Mouse (Mus musculus) gastrocnemius, adult 8-10 months (tissue): ENCODE results near the gene Tmbim6. TPM values are rescaled to one million over a fixed set of nuclear protein-coding genes. Genes with fewer than 3 reads are reported as not detected.
"Not testable (repeated sequence)": the region's sequence is repeated elsewhere in the genome, so short reads cannot be mapped to it uniquely, and the experiment has no call there.

ENCODE experiments used
- DNase-seq, 2 experiments: peaks; one replicate each; pipeline ENCODE4 v3.0.0; 2022; ENCODE audit warnings: low spot score in 2 of 2
- total RNA-seq, 4 experiments: library from RNA; stranded (reverse); gene quantifications; 2 replicates each; pipeline ENCODE4 v1.2.4; 2022

Gene Tmbim6
- total RNA-seq, 4 experiments from 2014 or later = 194 to 210 (median 203) TPM

DNA sequence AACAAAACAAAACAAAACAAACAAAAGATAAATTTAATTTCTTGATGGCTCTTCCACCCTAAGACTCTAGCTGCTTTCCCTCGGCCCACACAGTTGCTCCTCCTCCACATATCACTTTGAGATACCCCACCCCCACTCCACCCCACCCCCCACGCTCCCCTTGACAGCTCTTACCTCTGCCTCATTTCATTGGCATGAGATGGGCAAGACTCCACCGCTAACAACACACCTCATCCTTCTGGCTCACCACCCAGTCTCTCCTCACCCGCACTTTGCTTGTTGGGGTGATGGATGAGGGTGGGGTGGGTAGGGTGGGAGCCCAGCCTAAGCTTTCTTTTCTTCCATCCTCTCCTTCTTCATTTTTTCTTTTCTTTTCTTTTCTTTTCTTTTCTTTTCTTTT, 24.3 kb downstream of the Tmbim6 start:
- DNase-seq = no peak

GRCm38 (mm10) chr15:99417692-99418271, 25.1 kb downstream of the Tmbim6 start:
- no peak for DNase-seq

DNA sequence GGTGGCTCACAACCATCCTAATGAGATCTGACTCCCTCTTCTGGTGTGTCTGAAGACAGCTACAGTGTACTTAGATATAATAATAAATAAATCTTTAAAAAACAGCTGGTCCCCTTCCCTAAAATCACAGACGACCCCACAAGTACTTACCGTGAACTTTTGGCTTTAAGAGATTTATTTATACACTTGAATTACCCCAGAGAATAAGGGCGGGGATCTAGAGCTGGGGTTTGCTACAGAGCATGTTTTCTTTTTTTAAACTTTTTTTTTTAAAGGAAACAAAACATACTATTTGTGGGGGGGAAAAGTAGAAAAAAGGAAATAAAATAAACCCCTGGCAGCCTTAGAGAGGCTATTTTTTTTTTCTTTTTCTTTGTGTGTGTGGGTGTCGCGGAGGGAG, 27.4 kb downstream of the Tmbim6 start:
- no peak for DNase-seq

DNA sequence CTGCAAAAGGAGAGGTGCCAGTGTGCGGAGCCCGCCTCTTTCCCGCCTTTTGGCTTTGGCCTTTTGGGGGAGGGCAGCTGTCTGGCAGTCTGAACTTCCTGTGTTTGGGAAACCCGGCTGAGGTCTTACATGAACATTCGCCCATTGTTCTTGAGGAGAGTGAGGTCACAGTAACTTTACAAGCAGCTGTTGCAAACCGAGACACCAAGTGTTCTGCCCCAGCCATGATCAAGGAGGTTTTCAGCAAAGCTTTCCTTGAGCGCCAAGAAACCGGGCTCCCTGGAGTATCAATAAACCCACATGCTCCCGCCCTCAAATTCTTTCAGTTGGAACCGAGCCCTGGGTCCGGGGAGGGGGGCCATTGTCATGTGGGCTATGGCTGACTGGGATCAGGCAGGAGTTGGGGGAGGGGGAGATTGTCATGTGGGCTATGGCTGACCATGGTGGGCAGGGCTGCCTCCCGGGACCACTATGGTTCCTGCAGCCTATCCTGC, 27.9 kb downstream of the Tmbim6 start:
- peak; percentile 76 to 79 for DNase-seq

- DNase-seq = no peak
Measured at GRCm38 (mm10) chr15:99421152-99421551, 28.5 kb downstream of the Tmbim6 start.

DNA sequence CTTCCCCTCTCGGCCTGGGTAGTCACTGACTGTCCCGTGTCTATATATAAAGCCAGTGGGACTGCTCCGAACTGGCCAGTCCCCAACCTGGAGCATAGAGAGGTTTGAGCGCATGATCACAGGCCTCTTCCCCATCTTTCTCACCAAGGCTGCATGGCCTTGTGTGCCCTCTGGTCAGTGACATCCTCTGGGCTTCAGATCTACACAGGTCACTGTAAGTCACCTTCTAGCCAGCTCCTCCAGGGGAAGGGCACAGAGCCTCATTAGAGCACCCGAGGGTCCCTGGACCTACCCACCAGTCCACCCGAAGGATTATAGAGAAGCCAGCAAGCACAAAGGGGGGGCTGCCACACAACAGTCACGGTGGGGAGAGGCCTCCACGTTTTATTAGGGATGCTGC, 29.0 kb downstream of the Tmbim6 start:
- DNase-seq = no peak

DNA sequence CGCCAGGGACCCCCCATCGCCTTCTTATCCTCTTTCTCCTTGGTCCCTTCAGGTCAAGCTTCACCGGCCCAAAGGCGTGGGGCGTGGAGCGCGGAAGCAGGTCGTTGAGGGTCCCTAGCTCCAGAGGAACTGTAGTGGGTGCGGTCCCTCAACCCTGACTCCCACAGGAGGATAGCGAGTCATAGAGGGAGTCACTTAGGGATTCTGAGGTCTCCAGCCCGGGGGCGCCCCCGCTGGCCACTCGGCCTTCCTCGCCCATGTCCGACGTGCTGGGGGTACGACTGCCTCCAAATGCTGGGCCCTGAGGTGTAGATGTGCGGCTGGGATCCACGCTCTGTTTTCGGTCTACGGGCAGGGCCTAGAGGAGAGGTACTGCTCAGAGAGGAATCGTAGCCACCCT, 29.9 kb downstream of the Tmbim6 start:
- DNase-seq = no peak

- no peak for DNase-seq
Measured at GRCm38 (mm10) chr15:99423131-99423530, 30.4 kb downstream of the Tmbim6 start.

DNA sequence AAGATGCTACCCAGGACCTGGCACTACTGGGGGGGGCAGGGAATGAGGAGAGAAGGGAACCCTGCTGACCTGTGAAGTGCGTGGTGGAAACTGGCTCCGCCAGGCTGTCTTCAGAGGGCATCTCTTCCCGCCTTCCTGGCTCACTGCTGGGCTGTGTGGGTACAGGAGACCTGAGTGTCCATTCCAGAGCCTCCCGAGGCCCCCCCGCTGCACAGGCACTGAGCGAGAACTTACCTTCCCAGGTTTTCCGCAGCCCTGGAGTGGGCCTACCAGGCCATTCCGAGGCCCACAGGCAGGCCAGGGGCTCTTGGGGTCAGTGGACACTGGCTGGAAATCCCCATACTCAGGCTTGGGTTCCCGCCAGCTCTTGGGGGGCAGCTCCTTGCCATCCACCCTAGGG, 31.2 kb downstream of the Tmbim6 start:
- DNase-seq = no peak

GRCm38 (mm10) chr15:99430394-99430793, 37.7 kb downstream of the Tmbim6 start:
- DNase-seq = no peak

DNA sequence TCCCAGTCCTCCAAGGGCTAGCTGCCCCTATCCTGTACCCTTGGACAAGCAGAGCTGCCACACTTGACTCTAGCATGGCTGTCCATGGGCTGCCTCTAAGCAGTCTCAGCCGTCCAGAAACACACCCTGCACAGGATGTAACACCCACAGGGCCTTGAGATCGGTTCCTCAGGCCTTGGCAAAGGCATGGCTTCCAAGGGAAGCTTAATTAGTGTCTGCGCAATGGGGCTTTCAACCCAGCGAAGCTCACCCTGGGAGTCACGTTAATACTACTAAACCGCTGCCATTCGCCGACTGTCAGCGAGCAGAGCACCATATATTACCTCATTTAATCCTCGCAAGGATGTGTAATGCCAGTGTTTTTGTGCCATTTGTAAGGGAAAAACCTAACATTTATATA, 38.4 kb downstream of the Tmbim6 start:
- DNase-seq = no peak

DNA sequence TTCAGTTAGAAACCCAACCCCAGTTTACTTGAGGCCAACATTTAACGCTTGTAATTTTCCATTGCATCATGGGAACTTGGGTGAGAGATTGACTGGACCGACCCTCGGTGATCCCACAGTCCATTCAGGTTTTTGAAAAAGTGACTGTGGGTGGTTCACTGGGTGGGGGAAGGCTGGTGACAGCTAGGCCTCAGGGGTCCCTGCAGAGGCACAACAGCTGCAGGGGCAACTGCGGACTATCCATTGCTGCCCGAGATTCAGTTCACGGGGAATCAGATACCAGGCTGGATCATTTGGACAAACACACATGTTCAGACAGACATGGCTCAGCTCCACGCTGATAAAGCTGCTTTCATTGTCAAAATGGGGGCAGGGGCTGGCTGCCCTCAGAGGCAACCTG, 38.8 kb downstream of the Tmbim6 start:
- DNase-seq = no peak

- no peak for DNase-seq
Measured at GRCm38 (mm10) chr15:99431967-99432366, 39.3 kb downstream of the Tmbim6 start.

DNA sequence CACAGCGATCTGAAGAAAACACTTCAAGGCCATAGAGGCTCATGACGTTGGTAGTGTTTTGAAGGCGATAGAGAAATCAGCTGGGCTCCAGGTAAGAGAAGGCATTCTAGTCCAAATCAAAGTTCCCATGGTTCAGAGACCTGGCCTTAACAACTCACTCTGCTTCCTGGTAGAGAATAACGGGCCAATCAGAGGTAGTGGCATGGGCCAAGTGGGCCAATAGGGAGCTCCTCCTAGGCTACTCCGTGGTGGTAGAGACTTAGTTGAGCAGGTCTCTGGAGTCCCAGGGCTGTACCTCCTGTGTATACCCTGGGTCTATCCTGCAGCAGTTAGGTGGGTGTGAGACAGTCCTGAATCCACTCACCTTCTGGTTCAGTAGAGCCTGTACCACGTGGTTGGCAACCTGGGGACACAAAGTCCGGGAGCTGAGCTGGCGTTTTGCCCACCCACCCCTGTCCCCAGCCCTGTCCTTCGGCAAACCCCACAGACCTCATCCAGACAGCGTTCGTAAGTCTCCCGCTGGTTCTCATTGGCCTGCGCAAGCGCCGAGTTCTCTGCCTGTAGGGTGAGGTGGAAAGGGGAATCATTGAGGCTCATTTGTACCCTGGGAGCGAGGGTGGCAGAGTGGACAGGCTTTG, 40.5 kb downstream of the Tmbim6 start:
- no peak for DNase-seq

- no peak for DNase-seq
Measured at GRCm38 (mm10) chr15:99433913-99434312, 41.2 kb downstream of the Tmbim6 start.

DNA sequence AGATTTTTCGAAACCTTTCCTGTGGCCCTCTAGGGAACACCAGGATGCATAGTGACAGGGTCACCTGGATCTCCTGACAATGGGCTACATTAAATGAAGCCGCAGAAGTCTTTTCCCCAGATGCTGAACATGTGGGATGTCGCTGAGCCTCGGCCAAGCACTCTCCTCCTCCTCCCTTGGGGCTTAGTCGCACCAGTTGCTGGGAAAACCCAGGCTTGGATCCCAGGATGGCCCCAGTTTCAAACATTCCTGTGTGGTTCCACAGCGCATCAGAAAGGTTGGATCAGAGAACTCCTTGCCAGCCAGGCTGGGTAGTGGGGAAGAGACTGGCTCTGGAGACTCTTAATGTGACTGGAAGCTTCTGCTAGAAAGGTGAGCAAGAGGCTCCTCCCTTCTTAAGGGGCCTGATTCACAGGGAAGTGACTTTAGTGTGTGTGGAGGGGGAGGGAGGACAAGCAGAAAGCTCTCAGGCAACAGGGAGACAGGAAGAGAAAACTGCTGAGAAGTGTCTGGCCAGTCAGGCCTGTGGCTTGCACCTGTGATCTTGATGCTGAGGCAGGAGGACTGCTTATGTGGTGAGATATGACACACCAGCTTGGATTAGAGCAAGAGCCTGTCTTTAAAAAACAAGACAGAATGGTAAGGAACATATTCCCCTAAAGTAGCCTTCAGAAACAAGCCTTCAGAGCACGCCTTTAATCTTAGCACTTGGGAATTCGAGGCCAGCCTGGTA, 46.5 kb downstream of the Tmbim6 start:
- DNase-seq = no peak

- peak in 1 of 2 experiments; percentile 39 for DNase-seq
Measured at GRCm38 (mm10) chr15:99440112-99440815, 47.6 kb downstream of the Tmbim6 start.

DNA sequence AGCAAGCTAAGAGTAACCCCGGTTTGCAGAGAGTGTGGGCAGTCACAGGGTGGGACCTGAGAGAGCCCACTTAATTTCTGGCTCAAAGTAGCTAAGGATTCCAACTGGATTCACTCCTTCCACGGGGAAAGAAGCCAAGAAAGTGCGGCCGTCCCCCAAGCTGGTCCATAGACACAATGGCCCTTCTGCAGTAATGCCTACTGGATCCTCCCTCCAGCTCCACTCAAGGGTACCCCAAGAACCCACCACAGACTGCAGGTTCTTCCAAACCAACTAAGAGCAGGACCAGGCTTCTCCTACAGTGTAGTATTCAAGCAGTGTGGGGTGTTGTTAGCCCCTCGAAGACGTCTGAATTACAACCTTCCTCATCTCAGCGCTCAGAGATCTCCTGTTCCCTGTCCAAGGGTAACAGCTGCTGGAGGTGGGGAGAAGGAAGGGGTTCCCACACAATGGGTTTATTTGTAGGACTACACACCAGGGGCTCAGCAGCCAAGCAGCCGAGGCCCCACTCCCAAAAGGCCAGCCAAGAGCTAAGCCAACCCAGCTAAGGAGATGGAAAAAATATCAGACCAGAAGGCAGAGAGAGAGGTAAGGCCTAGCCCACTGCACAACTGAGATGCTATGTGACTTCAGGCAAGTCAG, 48.3 kb downstream of the Tmbim6 start:
- DNase-seq = no peak

GRCm38 (mm10) chr15:99442358-99442757, 49.7 kb downstream of the Tmbim6 start:
- DNase-seq = no peak

DNA sequence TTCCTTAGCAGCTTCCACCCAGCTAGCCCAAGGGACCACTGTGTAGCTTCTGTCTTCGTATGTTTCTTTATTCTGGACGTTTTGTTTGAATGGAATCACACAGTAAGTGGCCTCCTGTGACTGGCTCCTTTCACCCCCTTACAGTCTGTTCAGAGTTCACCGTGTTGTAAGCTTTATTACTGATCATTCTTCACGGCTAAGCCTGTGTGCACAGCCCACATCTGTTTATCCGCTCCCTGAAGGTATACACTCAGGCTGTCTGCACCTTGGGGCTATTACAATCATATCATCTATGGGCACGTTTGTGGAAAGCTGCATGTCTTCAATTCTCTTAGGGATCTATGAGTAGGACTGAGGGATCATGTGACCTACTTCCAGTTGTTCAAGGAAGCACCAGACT, 52.9 kb downstream of the Tmbim6 start:
- no peak for DNase-seq

DNA sequence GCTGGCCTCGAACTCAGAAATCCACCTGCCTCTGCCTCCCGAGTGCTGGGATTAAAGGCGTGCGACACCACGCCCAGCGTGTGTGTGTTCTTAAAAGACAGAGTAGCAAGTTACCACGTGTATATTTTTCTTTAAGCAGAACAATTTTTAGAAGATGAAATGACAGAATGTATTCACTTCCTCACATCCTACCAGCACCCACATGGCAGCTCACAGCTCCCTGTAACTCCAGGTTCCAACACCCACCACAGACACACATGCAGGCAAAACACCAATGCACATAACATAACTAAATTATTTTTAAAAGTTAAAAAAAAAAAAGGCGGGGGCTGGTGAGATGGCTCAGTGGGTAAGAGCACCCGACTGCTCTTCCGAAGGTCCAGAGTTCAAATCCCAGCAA, 53.5 kb downstream of the Tmbim6 start:
- DNase-seq = not testable (repeated sequence)
